Mouse (Mus musculus) myocyte (in vitro differentiated cells): ENCODE measurements at regions not wholly inside any gene's neighbourhood (a gene's known extent, or its start where the extent isn't known, plus 50 kb on each side); places are given as distances from the start of the nearest gene placed in this dataset.

Source experiments
- CEBPB ChIP-seq: IDR thresholded peaks from 2 replicates; pipeline ENCODE4 v1.6.1; 2011; ENCODE audit warnings: mild to moderate bottlenecking, moderate library complexity; ENCODE audit not compliant: poor library complexity, insufficient read depth, severe bottlenecking
- E2F4 ChIP-seq: IDR thresholded peaks from one replicate; pipeline ENCODE4 v1.6.1; 2011; ENCODE audit warnings: mild to moderate bottlenecking, control low read depth, moderate library complexity; ENCODE audit not compliant: insufficient read depth
- MAX ChIP-seq: IDR thresholded peaks from one replicate; pipeline ENCODE4 v1.6.1; 2011; ENCODE audit warnings: low read depth, mild to moderate bottlenecking, control low read depth
- MYOD1 ChIP-seq, 3 experiments: IDR thresholded peaks; one replicate each; pipeline ENCODE4 v1.6.1; 2011; ENCODE audit warnings: control low read depth in 2 of 3, low read depth in 2 of 3, mild to moderate bottlenecking in 2 of 3, moderate library complexity in 1 of 3; ENCODE audit not compliant: insufficient read length in 2 of 3, control insufficient read depth in 1 of 3
- MYOG ChIP-seq, 3 experiments: IDR thresholded peaks; one replicate each; pipeline ENCODE4 v1.6.1; 2011; ENCODE audit warnings: control low read depth in 2 of 3, low read depth in 2 of 3, mild to moderate bottlenecking in 2 of 3; ENCODE audit not compliant: insufficient read length in 2 of 3, control insufficient read depth in 1 of 3, insufficient read depth in 1 of 3
- POLR2A ChIP-seq: IDR thresholded peaks from one replicate; pipeline ENCODE4 v1.6.1; 2011; ENCODE audit warnings: low read depth, mild to moderate bottlenecking, control low read depth, moderate library complexity; ENCODE audit not compliant: insufficient read length
- POLR2AphosphoS2 ChIP-seq: IDR thresholded peaks from one replicate; pipeline ENCODE4 v1.6.1; 2011; ENCODE audit warnings: low read depth, control low read depth; ENCODE audit not compliant: insufficient read length
- REST ChIP-seq: IDR thresholded peaks from one replicate; pipeline ENCODE4 v1.6.1; 2011; ENCODE audit warnings: mild to moderate bottlenecking, control low read depth, moderate library complexity; ENCODE audit not compliant: insufficient read depth, insufficient read length
- SRF ChIP-seq: IDR thresholded peaks from one replicate; pipeline ENCODE4 v1.6.1; 2011; ENCODE audit warnings: low read depth; ENCODE audit not compliant: control insufficient read depth, insufficient read length
- TCF12 ChIP-seq: IDR thresholded peaks from one replicate; pipeline ENCODE4 v1.6.1; 2011; ENCODE audit warnings: mild to moderate bottlenecking, control low read depth; ENCODE audit not compliant: poor library complexity, insufficient read depth, severe bottlenecking
- TCF3 ChIP-seq: IDR thresholded peaks from one replicate; pipeline ENCODE4 v1.6.1; 2011; ENCODE audit warnings: low read depth, control low read depth; ENCODE audit not compliant: insufficient read length
- USF1 ChIP-seq: IDR thresholded peaks from one replicate; pipeline ENCODE4 v1.6.1; 2011; ENCODE audit warnings: low read depth, mild to moderate bottlenecking, control low read depth, moderate library complexity

DNA sequence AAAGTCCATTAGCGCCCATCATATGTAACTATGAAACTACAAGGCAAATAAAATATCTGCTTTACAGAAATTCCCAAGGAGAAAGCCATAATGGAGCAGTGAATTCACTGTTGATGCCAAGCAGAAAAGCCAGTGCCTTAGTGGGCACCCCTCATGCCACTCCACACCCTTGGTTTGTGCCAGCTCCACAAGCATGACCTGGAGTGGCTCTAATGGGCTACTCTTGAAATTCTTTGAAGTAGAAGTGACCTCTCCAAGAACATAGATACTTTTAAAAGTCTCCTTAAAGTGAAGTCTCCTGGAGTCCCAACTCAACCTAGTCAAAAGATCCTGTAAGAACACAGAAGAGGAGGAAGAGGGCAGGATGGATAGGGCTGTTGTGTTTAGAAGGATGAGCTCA, 593.8 kb upstream of the Adamts9 start:
- TF ChIP-seq USF1 (no peak), TCF12 (no peak), MYOD1 (IDR thresholded peaks at IDR 0.05; ENCODE audit: control insufficient read depth in 1 of 3, insufficient read length in 2 of 3, low read depth in 2 of 3) (no peak), REST (no peak), MAX (no peak), CEBPB (no peak), POLR2A (no peak), TCF3 (no peak), E2F4 (no peak), MYOG (IDR thresholded peaks at IDR 0.05; ENCODE audit: control insufficient read depth in 1 of 3, insufficient read depth in 1 of 3, insufficient read length in 2 of 3, low read depth in 2 of 3) (no peak), POLR2AphosphoS2 (no peak), SRF (no peak)
